Mouse (Mus musculus) cerebellum, adult 2 months (tissue): ENCODE measurements around the gene Scfd2.

Experiments
- CTCF ChIP-seq: fragments of 200-500 bp; IDR thresholded peaks from 2 replicates; pipeline ENCODE4 v1.5.1; 2011; ENCODE audit warnings: low read depth, mild to moderate bottlenecking, control low read depth, low read length, moderate library complexity, borderline replicate concordance; ENCODE audit not compliant: insufficient read depth
- POLR2A ChIP-seq: fragments of 200-500 bp; IDR thresholded peaks from 2 replicates; pipeline ENCODE4 v1.6.1; 2011; ENCODE audit warnings: low read length, control low read depth, borderline replicate concordance; ENCODE audit not compliant: insufficient read depth

- TF ChIP-seq POLR2A (no peak), CTCF (no peak)
Observed at GRCm38 (mm10) chr5:74163141-74163540, 368.4 kb downstream of the Scfd2 start.
